Mouse (Mus musculus): ENCODE results near the gene Enoph1. TPM values are rescaled to one million over a fixed set of nuclear protein-coding genes. Genes with fewer than 3 reads are reported as not detected.

The Enoph1 gene
- total RNA-seq (2021) = 10 to 100 TPM; 51.9 to 55.3 TPM
- long read RNA-seq, transcript Enoph1-202 (6 exons, 1,833 nt) = major isoform, 49 of 60 reads
- long read RNA-seq, partial matches to known transcripts = 2 of 60 reads
- long read RNA-seq, other reads (novel, unspliced or antisense) = 8 of 60 reads

GRCm38 (mm10) chr5:100039602-100040142 lies at the start of gene Enoph1, which contains the start of gene Hnrnpdl:
Gene Enoph1, plus strand, starts transcription at chr5:100039985.
Gene Hnrnpdl, minus strand, starts transcription at chr5:100039664.
- peak; percentile 92 to 98 for DNase-seq (ENCODE audit: low spot score in 2 of 2)

GRCm38 (mm10) chr5:99994166-99994565 lies 45.6 kb upstream of the Enoph1 start:
- DNase-seq (ENCODE audit: low spot score in 2 of 2) = no peak

GRCm38 (mm10) chr5:99994680-99995079 lies 45.1 kb upstream of the Enoph1 start:
- DNase-seq (ENCODE audit: low spot score in 2 of 2) = no peak

- no peak for DNase-seq (ENCODE audit: low spot score in 2 of 2)
These were observed 39.7 kb upstream of the Enoph1 start for GRCm38 (mm10) chr5:100000048-100000447.

GRCm38 (mm10) chr5:100000500-100000899 lies 39.3 kb upstream of the Enoph1 start:
- DNase-seq (ENCODE audit: low spot score in 2 of 2) = no peak

- no peak for DNase-seq (ENCODE audit: low spot score in 2 of 2)
These were observed 35.9 kb upstream of the Enoph1 start for GRCm38 (mm10) chr5:100003895-100004294.

GRCm38 (mm10) chr5:100005431-100005830 lies 34.4 kb upstream of the Enoph1 start:
- DNase-seq (ENCODE audit: low spot score in 2 of 2) = no peak

GRCm38 (mm10) chr5:100005896-100006295 lies 33.9 kb upstream of the Enoph1 start:
- no peak for DNase-seq (ENCODE audit: low spot score in 2 of 2)

GRCm38 (mm10) chr5:100006324-100007039 lies 33.3 kb upstream of the Enoph1 start:
- no peak for DNase-seq (ENCODE audit: low spot score in 2 of 2)

- no peak for DNase-seq (ENCODE audit: low spot score in 2 of 2)
These were observed 32.8 kb upstream of the Enoph1 start for GRCm38 (mm10) chr5:100007040-100007375.

GRCm38 (mm10) chr5:100008485-100008884 lies 31.3 kb upstream of the Enoph1 start:
- no peak for DNase-seq (ENCODE audit: low spot score in 2 of 2)

GRCm38 (mm10) chr5:100012599-100012998 lies 27.2 kb upstream of the Enoph1 start:
- DNase-seq (ENCODE audit: low spot score in 2 of 2) = no peak

GRCm38 (mm10) chr5:100020089-100020488 lies 19.7 kb upstream of the Enoph1 start:
- DNase-seq (ENCODE audit: low spot score in 2 of 2) = no peak

- DNase-seq (ENCODE audit: low spot score in 2 of 2) = no peak
These were observed 15.4 kb upstream of the Enoph1 start for GRCm38 (mm10) chr5:100024403-100024802.

- DNase-seq (ENCODE audit: low spot score in 2 of 2) = no peak
These were observed 14.9 kb upstream of the Enoph1 start for GRCm38 (mm10) chr5:100024868-100025267.

GRCm38 (mm10) chr5:100030069-100030468 lies 9.7 kb upstream of the Enoph1 start:
- DNase-seq (ENCODE audit: low spot score in 2 of 2) = peak in 1 of 2 experiments; percentile 45

GRCm38 (mm10) chr5:100032107-100032506 lies 7.7 kb upstream of the Enoph1 start:
- DNase-seq (ENCODE audit: low spot score in 2 of 2) = no peak

- DNase-seq (ENCODE audit: low spot score in 2 of 2) = no peak
These were observed 7.1 kb upstream of the Enoph1 start for GRCm38 (mm10) chr5:100032646-100033045.

GRCm38 (mm10) chr5:100035950-100036349 lies 3.8 kb upstream of the Enoph1 start:
- DNase-seq (ENCODE audit: low spot score in 2 of 2) = no peak

GRCm38 (mm10) chr5:100036681-100037080 lies 3.1 kb upstream of the Enoph1 start:
- no peak for DNase-seq (ENCODE audit: low spot score in 2 of 2)

- peak; percentile 79 to 92 for DNase-seq (ENCODE audit: low spot score in 2 of 2)
These were observed 1.6 kb upstream of the Enoph1 start for GRCm38 (mm10) chr5:100037965-100038713.

Measured in layer of hippocampus, adult 18-20 months (tissue).